In genomic region chr8:91805254-91805671, GRCm38 (mm10) we compare ENCODE assay signal across 9 mouse cellular contexts. TPM values are rescaled to one million over a fixed set of nuclear protein-coding genes. Genes with fewer than 3 reads are reported as not detected.
DNase-seq lines count a peak whose midpoint lies in the region; ATAC-seq lines count a peak whose summit lies in the region.
"Had no signal": no experiment of that assay in that cellular context is flagged by ENCODE, and none has a peak within 500 bp of the region (broad histone marks: within the 10 kb centered on the region; RNA-seq: fewer than 3 reads in every experiment).

No protein-coding gene starts in this region.

- peak; percentile 37 for DNase-seq in adrenal gland, adult 2 months
- no peak for DNase-seq in adrenal gland, postnatal 25 days
- DNase-seq in embryo, embryonic 9.5 days (ENCODE audit: extremely low spot score) = peak; percentile 79
- peak; percentile 76 for DNase-seq in hindbrain, embryonic 10.5 days (ENCODE audit: low spot score)
- peak; percentile 70 for DNase-seq in neural tube, embryonic 11.5 days (ENCODE audit: low spot score)
- DNase-seq in right cerebral cortex, adult 18-20 months = no peak

- H3K9ac ChIP-seq in limb, embryonic 15.5 days = 0 out of 2 replicates have a peak overlapping the region, but pooled peaks have one; percentile 26
- H3K9ac ChIP-seq in neural tube, embryonic 11.5 days (ENCODE audit: low read length) = peak overlapping the region; percentile 63

- ATAC-seq in limb, embryonic 15.5 days (ENCODE audit: insufficient number of reproducible peaks, low FRiP score, low TSS enrichment, low read depth) = no peak
- ATAC-seq in neural tube, embryonic 11.5 days (ENCODE audit: insufficient read depth, low FRiP score, low TSS enrichment) = no peak
- no peak for ATAC-seq in megakaryocyte progenitor cell, adult 5-6 weeks (replicated peaks; ENCODE audit: poor library complexity)

- no peaks in the 10 kb centered on the region for H3K36me3 ChIP-seq in hindbrain, embryonic 10.5 days
- no peaks in the 10 kb centered on the region for H3K36me3 ChIP-seq in limb, embryonic 15.5 days
- no peaks in the 10 kb centered on the region for H3K36me3 ChIP-seq in neural tube, embryonic 11.5 days (ENCODE audit: control insufficient read depth, insufficient read depth, low read length)

- peaks cover 81% of the 10 kb centered on the region for H3K27me3 ChIP-seq in hindbrain, embryonic 10.5 days (ENCODE audit: insufficient read depth, poor library complexity, severe bottlenecking)
- H3K27me3 ChIP-seq in limb, embryonic 15.5 days = peaks cover 91% of the 10 kb centered on the region
- peaks cover 25% of the 10 kb centered on the region for H3K27me3 ChIP-seq in neural tube, embryonic 11.5 days (ENCODE audit: control insufficient read depth, insufficient read depth, low read length)

- peak overlapping the region; percentile 98 for H3K27ac ChIP-seq in hindbrain, embryonic 10.5 days
- H3K27ac ChIP-seq in limb, embryonic 15.5 days = no peak overlapping the region
- peak overlapping the region; percentile 77 for H3K27ac ChIP-seq in neural tube, embryonic 11.5 days (ENCODE audit: low read depth, low read length)
- H3K27ac ChIP-seq: macrophage had no signal

- H3K4me1 ChIP-seq in hindbrain, embryonic 10.5 days (replicated peaks) = peaks cover 70% of the 10 kb centered on the region
- H3K4me1 ChIP-seq in limb, embryonic 15.5 days = peaks cover 46% of the 10 kb centered on the region
- peaks cover 40% of the 10 kb centered on the region for H3K4me1 ChIP-seq in neural tube, embryonic 11.5 days (ENCODE audit: control insufficient read depth, insufficient read depth, low read length)

- WGBS in hindbrain, embryonic 10.5 days = under 1% methylated on average over 32 of the region's 32 CpGs
- 10% methylated on average over 32 of the region's 32 CpGs for WGBS in limb, embryonic 15.5 days
- under 1% methylated on average over 32 of the region's 32 CpGs for WGBS in neural tube, embryonic 11.5 days

- peak overlapping the region; percentile 50 for H3K4me2 ChIP-seq in limb, embryonic 15.5 days
- peak overlapping the region; percentile 59 for H3K4me2 ChIP-seq in neural tube, embryonic 11.5 days (ENCODE audit: low read depth)

- H3K4me3 ChIP-seq in hindbrain, embryonic 10.5 days = peak overlapping the region; percentile 92
- peak overlapping the region; percentile 31 for H3K4me3 ChIP-seq in limb, embryonic 15.5 days
- H3K4me3 ChIP-seq in neural tube, embryonic 11.5 days (ENCODE audit: low read depth, low read length) = peak overlapping the region; percentile 33

- no peaks in the 10 kb centered on the region for H3K9me3 ChIP-seq in hindbrain, embryonic 10.5 days
- no peaks in the 10 kb centered on the region for H3K9me3 ChIP-seq in limb, embryonic 15.5 days
- no peaks in the 10 kb centered on the region for H3K9me3 ChIP-seq in neural tube, embryonic 11.5 days (ENCODE audit: control insufficient read depth, low read length)

RNA-seq across cellular contexts. Expression of gene Irx3, which starts 3.4 kb away (rescaled TPM):
- total RNA-seq in adrenal gland, adult 2 months (2021) = 10 to 100 TPM in 1 of 2 experiments, 1 to 10 TPM in 1; 7.4 to 14.6 TPM
- polyA plus RNA-seq in adrenal gland, adult 2 months (2012; rRNA removed) = 28.8 and 33.6 TPM in 2 replicates
- total RNA-seq in adrenal gland, postnatal 25 days (2021) = 9.2 and 10.8 TPM in 2 replicates
- 38.1 and 45.2 TPM in 2 replicates for polyA plus RNA-seq in hindbrain, embryonic 10.5 days (2016; fragmentation: Nextera tagmentation; extraction: Ambion mirVana)
- polyA plus RNA-seq in limb, embryonic 15.5 days (2015; fragmentation: Nextera tagmentation; extraction: Ambion mirVana) = 18.6 and 22.9 TPM in 2 replicates
- polyA plus RNA-seq in neural tube, embryonic 11.5 days (2014; fragmentation: Nextera tagmentation; extraction: Ambion mirVana) = 16.1 and 19.8 TPM in 2 replicates
- total RNA-seq in megakaryocyte progenitor cell, adult 5-6 weeks (2015) = not detected in 2 replicates
- not detected in 2 replicates for total RNA-seq in megakaryocyte progenitor cell, adult 5-6 weeks (2017)
- polyA plus RNA-seq: macrophage had no signal

Comparison
In these comparisons a context has a peak if more than half of its experiments do, and no peak if none do; other contexts are left out.
1. DNase-seq: peak in adrenal gland, adult 2 months (single experiment), embryo, embryonic 9.5 days (single experiment), hindbrain, embryonic 10.5 days (single experiment) and neural tube, embryonic 11.5 days (single experiment); none in adrenal gland, postnatal 25 days (single experiment) and right cerebral cortex, adult 18-20 months (single experiment).
2. H3K4me3 ChIP-seq: peak in every context shown above with its lines; median percentile 92 in hindbrain, embryonic 10.5 days; 33 in neural tube, embryonic 11.5 days; 31 in limb, embryonic 15.5 days.